Mouse (Mus musculus) A20 (cell line): Measurements from ENCODE around the gene Hs3st2.
A peak's percentile ranks its signal among the peaks of the same experiment; 100 is the strongest.

Source experiments
- DNase-seq: peaks from one replicate; pipeline ENCODE4 v3.0.0-alpha.2; 2011; ENCODE audit warnings: low read depth, low spot score

Gene Hs3st2

DNA sequence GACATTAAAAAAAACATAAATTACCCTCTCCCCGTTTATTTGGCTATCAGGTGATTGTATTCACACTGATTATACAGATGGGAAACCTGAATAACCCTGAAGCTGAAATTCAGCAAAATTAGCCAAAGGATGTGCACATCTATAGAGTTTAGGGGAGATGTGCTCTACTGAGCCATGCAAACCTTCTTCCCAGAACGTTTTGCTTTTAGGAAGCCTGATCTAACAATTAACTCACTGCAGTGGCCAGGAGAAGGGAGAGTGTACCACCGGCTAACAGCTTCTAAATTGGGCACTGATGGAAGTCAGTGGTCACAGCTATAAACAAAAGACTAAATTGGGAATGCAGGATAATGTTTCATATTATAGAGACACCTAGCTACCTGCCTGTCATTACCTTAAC, 66.4 kb downstream of the Hs3st2 start:
- DNase-seq = no peak

GRCm38 (mm10) chr7:121460626-121461025, 69.0 kb downstream of the Hs3st2 start:
- no peak for DNase-seq

DNA sequence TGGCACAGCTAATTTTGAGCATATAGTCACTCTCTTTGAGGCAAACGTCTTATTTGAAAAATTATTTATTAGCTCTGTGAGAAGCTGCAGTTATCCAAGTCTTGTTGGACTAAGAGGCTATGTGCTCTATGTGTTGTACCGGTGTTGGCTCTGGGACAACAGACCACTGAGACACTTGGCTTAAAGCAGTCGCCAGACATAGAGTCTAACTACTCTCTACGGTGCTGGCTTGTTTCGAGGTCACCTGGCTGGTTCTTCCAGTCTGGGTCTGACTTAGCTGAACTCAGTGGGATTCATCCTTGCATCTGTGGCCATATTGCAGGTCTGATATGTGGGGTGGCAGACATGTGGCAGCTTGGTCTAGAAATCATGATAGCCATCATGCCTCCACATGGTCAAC, 72.8 kb downstream of the Hs3st2 start:
- no peak for DNase-seq

DNA sequence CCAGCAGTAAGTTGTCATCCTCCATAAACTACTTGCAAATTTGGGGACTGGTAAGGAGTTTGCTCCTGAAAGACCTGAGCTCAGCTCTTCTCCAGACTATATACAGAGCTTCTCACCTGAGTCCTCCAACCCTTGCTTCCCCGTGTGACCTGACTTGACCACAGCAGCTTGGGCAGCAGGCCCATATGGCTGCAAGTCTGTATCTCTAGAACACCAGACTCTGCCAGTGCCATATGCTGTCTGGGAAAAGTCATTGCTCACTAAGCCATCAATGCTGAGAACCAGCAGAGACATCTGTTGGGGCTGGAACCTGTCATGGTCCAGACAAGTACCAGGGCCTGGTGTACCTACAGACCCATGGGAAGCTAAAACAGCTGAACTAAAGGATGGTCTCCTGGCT, 73.5 kb downstream of the Hs3st2 start:
- DNase-seq = no peak

- DNase-seq = no peak
Observed at GRCm38 (mm10) chr7:121466331-121466730, 74.7 kb downstream of the Hs3st2 start.

DNA sequence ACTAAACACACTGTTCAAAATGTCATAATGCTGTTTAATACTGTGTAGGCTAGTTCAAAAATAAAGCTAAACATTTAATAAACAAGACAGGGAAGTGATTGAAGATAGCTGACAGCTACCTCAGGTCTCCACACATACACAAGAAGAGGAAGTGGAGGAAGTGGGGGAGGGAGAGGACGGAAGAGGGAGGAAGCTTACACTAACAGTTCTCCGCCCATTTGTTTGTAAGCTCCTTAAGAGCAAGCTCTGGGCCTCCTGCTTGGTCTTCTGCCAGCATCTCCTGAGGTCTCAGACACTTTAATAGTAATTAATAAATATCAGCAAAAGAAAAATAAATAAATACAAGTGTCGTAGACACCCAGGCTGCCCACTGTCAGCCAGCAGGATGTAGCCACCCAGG, 77.8 kb downstream of the Hs3st2 start:
- peak; percentile 67 for DNase-seq

DNA sequence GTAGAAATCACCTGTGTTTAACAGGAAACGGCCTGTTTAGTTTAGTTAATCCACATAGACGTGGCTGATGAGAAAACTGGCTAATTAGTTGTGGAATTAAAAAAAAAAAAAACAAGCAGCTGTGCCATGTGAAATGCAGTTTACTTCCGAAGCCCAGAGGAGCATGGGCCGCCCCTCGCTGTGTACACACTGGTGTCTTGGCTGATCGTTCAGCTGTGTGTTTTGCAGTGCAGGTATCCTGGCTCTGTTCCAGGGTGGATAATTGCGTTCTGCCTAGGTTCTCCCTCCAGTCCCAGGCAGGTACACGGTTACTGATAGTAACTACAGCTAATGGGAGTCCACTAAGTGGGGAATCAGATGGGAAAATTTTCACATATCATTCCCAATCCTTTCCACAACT, 86.6 kb downstream of the Hs3st2 start:
- DNase-seq = no peak

GRCm38 (mm10) chr7:121480106-121480505, 88.4 kb downstream of the Hs3st2 start:
- DNase-seq = peak; percentile 81

- DNase-seq = peak; percentile 17
Observed at GRCm38 (mm10) chr7:121484590-121484989, 92.9 kb downstream of the Hs3st2 start.

- DNase-seq = peak; percentile 45
Observed at GRCm38 (mm10) chr7:121485266-121485665, 93.6 kb downstream of the Hs3st2 start.

GRCm38 (mm10) chr7:121487291-121487690, 95.6 kb downstream of the Hs3st2 start:
- no peak for DNase-seq

- DNase-seq = no peak
Observed at GRCm38 (mm10) chr7:121489401-121489800, 97.7 kb downstream of the Hs3st2 start.

GRCm38 (mm10) chr7:121491455-121492005, 99.9 kb downstream of the Hs3st2 start:
- no peak for DNase-seq

- DNase-seq = no peak
Observed at GRCm38 (mm10) chr7:121500516-121500915, 108.9 kb downstream of the Hs3st2 start.

- DNase-seq = no peak
Observed at GRCm38 (mm10) chr7:121501666-121502065, 110.0 kb downstream of the Hs3st2 start.

GRCm38 (mm10) chr7:121516727-121517126, 125.1 kb downstream of the Hs3st2 start:
- DNase-seq = no peak

- DNase-seq = no peak
Observed at GRCm38 (mm10) chr7:121517165-121517591, 125.5 kb downstream of the Hs3st2 start.

DNA sequence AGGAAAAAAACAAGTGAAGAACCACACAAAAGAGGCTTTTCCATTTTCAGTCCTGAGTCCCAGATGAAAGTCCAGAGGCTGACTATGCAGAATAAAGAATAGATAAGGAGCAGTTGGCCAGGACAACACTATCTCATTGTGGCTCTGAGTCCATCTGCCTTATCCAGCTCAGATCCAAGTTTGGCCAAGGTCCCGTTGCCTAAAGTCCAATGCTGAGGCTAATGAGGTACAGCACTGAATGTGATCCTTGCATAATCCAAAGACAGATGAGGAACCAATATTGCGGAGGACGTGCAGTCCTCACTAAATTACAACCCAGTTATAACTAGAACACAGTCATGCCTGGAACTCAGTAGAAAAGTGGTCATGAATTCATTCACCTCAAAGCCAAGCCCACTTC, 130.5 kb downstream of the Hs3st2 start:
- no peak for DNase-seq

GRCm38 (mm10) chr7:121529023-121529422, 137.4 kb downstream of the Hs3st2 start:
- DNase-seq = no peak

DNA sequence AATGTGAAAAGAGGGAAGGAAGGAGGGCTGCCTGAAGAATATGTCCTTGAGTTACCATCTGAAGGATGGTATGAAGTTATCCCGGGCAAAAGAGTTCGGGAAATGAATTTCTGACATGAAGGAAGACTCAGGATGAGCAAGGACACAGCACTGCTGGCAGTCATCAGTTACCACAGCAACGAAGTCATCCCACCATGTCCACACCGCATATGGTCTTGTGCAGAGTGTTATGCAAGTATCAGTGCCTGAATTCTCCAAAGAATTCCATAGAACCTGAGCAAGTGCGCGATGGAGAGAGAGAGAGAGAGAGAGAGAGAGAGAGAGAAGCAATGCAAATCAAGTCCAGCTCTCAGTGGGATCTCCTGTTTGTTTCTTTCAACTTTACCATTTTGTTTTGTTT, 142.0 kb downstream of the Hs3st2 start:
- DNase-seq = no peak

GRCm38 (mm10) chr7:121534386-121534785, 142.7 kb downstream of the Hs3st2 start:
- DNase-seq = no peak

DNA sequence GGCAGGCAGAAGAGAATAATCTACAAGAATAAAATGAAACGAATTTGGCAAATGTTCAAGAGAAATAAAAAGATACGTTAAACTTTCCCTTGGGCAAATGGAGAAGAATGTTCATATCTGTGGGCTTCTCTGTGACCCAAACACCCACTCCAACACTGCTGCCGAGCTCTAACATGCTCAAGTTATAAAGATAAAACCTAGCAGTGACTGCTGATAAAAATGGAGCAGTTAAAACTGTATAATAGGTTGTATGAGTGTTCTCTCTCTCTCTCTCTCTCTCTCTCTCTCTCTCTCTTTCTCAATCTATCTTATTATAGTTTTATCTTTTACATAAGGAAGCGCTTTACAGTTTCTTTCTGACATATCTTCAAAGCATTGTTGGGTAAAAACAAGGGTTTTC, 144.3 kb downstream of the Hs3st2 start:
- DNase-seq = no peak

DNA sequence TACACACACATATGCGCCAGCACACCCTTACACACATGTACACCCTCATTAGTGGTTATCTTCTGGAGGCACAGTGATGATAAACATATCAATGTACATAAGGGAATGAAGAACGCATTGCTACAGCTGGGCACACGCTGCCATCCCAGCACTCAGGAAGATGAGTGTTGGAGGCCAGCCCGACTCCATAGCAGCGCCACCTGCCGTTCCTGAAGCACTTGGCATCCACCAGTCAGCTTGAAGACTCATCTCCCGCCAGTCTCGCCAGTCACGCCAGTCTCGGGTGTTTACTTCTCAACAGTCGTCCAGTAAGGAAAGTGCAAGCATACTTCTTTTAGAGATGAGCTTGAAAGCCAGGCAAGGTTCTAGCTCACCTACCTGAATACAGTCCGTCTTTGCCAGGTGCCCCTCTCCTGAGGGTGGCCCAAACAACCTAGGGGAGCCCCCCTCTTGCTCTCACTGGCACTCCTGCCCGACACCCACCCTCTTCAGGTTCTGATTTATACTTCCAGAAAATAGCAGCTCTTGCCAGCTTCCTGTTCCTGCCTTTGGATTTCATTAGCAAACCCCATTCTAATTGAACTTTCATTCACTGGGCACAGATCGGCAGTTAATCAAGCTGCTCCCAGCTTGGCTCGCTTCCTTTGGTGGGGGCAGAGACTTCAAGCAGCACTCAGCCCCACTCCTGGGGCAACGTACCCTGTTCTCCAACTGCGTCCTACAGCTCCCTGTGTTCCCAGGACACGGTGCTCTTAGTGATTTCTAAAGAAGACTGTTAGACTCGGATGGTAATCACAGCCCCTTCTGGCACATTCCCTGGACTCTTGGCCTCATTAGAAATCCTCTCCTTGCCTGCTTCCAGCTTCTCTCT, 148.0 kb downstream of the Hs3st2 start:
- peak; percentile 40 for DNase-seq
